Mouse (Mus musculus): Measurements from ENCODE around the gene Prkg2.

The Prkg2 gene

GRCm38 (mm10) chr5:98897946-98898345 is 139.2 kb downstream of the Prkg2 start:
- no peak for DNase-seq (ENCODE audit: low spot score)

DNA sequence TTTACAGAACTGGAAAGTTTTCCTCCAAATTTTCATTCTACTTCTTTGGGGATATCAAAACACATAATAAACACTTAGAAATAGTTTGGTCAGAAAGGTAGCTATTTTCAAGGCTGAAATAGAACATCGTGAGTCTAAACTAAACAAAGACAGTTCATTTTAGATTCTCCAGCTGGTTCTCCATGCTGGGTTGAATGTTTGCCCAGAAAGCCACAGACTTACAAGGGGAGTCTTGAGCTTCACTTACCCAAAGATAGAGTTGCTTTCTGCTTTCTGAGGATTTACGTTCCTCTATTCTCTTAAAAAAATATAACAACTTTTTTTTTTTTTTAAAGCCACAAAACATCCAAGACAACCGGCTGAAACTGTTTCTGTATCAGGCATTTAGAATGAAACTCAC is 142.9 kb downstream of the Prkg2 start:
- DNase-seq (ENCODE audit: low spot score): no peak

DNA sequence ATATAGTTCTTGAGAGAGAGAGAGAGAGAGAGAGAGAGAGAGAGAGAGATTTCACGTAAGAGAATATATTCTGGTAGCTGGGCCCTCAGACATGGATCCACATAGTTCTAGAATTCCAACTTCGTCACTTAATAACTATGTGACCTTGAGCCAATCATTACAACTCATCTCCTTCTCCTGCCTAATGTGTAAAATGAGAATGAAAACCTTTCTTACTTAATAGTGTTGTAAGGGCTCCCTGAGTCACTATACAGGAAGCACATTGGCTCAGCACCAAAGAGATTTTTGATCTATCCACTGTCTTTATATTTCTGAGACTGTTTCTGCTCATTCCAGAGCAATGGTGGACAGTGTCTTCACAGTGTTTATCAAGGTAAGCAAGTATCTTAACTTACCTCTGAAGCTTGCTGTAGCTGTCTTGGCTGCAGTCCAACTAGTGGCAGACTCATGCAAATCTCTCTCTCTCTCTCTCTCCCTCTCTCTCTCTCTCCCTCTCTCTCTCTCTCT is 146.6 kb downstream of the Prkg2 start:
- DNase-seq (ENCODE audit: low spot score): no peak

DNA sequence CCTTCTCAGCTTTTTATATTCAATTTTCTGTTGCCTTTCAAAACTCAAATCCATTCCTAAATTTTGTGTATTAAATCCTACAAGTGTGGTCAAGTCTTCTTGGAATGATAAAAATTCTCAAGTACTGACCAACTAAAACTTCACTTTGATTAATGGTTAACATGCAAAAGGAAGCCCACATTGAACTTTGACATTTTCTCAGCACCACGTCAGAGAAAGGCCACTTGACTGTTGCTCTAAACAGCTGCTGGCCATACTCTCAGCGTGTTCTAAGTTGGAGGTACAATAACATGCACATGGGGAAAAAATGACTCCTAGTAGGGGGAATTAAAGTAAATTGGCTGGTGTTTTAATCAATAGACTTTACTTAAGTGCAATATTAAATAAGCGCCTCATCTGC is 155.1 kb downstream of the Prkg2 start:
- DNase-seq (ENCODE audit: low spot score): no peak
